Mouse (Mus musculus): ENCODE data around the gene Gmppa. TPM values are rescaled to one million over a fixed set of nuclear protein-coding genes. Genes with fewer than 3 reads are reported as not detected.

Gmppa gene
- total and polyA plus RNA-seq, 2 experiments from 2014 or later, result 64.9 to 68.3 TPM

GRCm38 (mm10) chr1:75451900-75452299, 16.2 kb downstream of the Gmppa start:
- no peak overlapping the region for H3K9ac ChIP-seq
- 54% methylated on average over 5 of the region's 5 CpGs for WGBS
- H3K4me1 ChIP-seq (ENCODE audit: insufficient read depth), result peaks cover 15% of the 10 kb centered on the region

DNA sequence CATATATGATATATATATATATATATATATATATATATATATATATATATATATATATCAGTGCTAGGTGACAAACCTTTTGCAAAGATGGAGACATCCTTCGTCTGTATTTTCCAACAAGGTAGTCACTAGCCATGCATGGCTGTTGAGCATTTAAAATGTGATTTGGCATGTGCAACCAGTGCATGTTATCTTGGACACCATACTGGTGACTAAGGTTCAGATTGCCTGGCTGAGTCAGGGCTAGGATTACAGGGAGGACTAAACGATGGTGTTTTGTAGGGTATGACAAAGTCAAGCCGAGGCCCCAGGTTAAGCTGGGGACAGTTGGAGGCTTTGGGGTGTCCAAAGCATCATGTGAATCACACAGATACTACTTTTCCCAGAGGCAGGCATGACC, 19.7 kb downstream of the Gmppa start:
- Histone ChIP-seq H3K36me3 (ENCODE audit: insufficient read depth) (no peaks in the 10 kb centered on the region), H3K27ac (ENCODE audit: low read depth, low read length) (no peak overlapping the region), H3K4me2 (ENCODE audit: low read depth) (no peak overlapping the region), H3K9me3 (ENCODE audit: low read length) (no peaks in the 10 kb centered on the region), H3K4me3 (ENCODE audit: low read depth, low read length) (no peak overlapping the region), H3K4me1 (ENCODE audit: insufficient read depth) (peaks cover 8% of the 10 kb centered on the region), H3K27me3 (ENCODE audit: insufficient read depth, low read length) (peaks cover 22% of the 10 kb centered on the region), H3K9ac (no peak overlapping the region)
- no peak for TF ChIP-seq CTCF (IDR thresholded peaks at IDR 0.05; ENCODE audit: low read depth)
- DNase-seq (no peak), ATAC-seq (no peak)
- 73% methylated on average over 3 of the region's 3 CpGs for WGBS

More at GRCm38 (mm10) chr1:75451900-75452299, 16.2 kb downstream of the Gmppa start:
- no peak for TF ChIP-seq CTCF (IDR thresholded peaks at IDR 0.05; ENCODE audit: low read depth)
- ATAC-seq (no peak), DNase-seq (no peak)
- Histone ChIP-seq H3K4me2 (ENCODE audit: low read depth) (no peak overlapping the region), H3K9me3 (ENCODE audit: low read length) (no peaks in the 10 kb centered on the region), H3K27me3 (ENCODE audit: insufficient read depth, low read length) (peaks cover 40% of the 10 kb centered on the region), H3K36me3 (ENCODE audit: insufficient read depth) (no peaks in the 10 kb centered on the region), H3K27ac (ENCODE audit: low read depth, low read length) (no peak overlapping the region), H3K4me3 (ENCODE audit: low read depth, low read length) (no peak overlapping the region)

DNA sequence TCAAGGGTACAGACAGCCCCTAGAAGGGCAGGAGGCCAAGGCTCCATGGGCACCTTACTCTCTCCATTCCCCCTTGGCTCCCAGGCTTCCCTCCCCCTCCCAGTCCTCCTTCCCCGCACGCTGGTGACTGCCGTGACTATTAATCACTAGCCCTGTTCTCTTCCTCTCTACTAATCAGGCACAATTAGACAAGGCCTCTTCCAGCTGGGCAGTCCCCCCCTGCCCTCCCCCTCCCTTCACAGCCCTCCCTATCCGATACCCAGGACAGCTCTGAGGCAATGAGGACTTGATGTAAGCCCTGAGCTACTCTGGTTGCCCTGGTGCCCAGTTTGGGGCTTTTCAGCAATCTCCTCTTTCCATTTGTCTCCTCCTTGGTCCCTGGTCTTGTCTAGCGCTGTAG, 20.2 kb downstream of the Gmppa start:
- H3K36me3 ChIP-seq (ENCODE audit: insufficient read depth), result no peaks in the 10 kb centered on the region
- ATAC-seq, result peak; percentile 40; the same call in 1 of the 2 replicates
- no peak overlapping the region for H3K9ac ChIP-seq
- H3K4me1 ChIP-seq (ENCODE audit: insufficient read depth), result peaks cover 3% of the 10 kb centered on the region
- DNase-seq, result no peak
- H3K27me3 ChIP-seq (ENCODE audit: insufficient read depth, low read length), result peaks cover 19% of the 10 kb centered on the region
- WGBS, result 18% methylated on average over 5 of the region's 5 CpGs
- H3K4me2 ChIP-seq (ENCODE audit: low read depth), result no peak overlapping the region
- H3K27ac ChIP-seq (ENCODE audit: low read depth, low read length), result no peak overlapping the region
- no peak for TF ChIP-seq CTCF (IDR thresholded peaks at IDR 0.05; ENCODE audit: low read depth)
- H3K9me3 ChIP-seq (ENCODE audit: low read length), result no peaks in the 10 kb centered on the region
- no peak overlapping the region for H3K4me3 ChIP-seq (ENCODE audit: low read depth, low read length)

DNA sequence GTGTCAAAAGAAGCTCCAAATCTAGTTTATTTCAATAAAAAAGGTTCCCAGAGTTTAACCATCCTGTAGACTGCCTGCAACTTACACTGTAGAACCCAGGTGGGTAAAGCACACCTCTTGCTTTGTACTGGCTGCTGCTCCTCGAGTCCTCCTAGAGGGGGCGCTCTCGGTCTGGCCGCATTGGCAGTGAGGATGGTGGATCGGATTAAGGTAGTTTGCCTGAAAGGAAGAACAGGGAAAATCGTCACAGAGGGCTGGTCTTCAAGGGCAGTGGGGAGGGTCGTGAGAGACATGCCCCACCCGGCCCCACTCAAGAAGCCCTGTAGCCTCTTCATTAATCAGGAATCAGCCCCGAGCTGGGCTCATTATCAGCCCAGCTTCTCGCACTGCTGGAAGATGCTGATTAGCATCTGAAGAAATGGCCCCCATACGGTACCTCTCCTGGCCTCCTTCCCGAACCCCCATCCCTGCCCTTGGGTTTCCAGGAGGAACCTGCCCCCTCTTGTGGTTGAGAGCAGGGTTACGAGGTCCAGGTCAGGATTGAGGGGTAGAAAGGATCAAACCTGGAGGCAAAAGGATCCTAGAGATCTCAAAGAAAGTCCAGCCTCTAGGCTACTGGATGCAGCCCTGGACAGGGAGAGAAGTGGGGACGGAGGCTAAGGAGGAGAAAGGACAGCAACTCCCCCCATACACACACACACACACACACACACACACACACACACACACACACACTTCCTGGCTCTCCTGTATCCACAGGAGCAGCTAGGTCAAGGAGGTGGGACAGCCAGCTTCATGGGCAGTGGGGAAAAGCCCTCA, 21.2 kb downstream of the Gmppa start:
- Histone ChIP-seq H3K9ac (no peak overlapping the region), H3K27ac (ENCODE audit: low read depth, low read length) (no peak overlapping the region), H3K36me3 (ENCODE audit: insufficient read depth) (no peaks in the 10 kb centered on the region), H3K4me2 (ENCODE audit: low read depth) (no peak overlapping the region), H3K9me3 (ENCODE audit: low read length) (no peaks in the 10 kb centered on the region), H3K27me3 (ENCODE audit: insufficient read depth, low read length) (peaks cover 16% of the 10 kb centered on the region), H3K4me1 (ENCODE audit: insufficient read depth) (peaks cover 3% of the 10 kb centered on the region), H3K4me3 (ENCODE audit: low read depth, low read length) (no peak overlapping the region)
- ATAC-seq (no peak), DNase-seq (no peak)
- peak; percentile 56 for TF ChIP-seq CTCF (IDR thresholded peaks at IDR 0.05; ENCODE audit: low read depth)
- 5% methylated on average over 14 of the region's 14 CpGs for WGBS

DNA sequence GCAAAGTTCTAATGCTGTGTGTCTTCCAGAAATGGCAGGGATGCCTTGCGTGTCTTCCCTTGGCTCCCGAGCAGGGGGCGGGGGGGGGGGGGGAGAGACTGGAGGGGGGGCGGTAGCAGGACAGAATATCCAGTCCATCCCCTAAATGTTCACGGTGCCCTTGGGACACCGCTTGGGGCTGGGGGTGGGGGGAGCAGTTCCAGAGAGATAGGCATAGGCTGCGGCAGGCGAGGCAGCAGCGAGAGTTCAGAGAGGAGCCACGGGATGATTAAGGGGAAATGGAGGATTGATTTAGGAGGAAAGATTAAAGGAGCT, 21.9 kb downstream of the Gmppa start:
- WGBS, result 8% methylated on average over 8 of the region's 10 CpGs
- H3K36me3 ChIP-seq (ENCODE audit: insufficient read depth), result no peaks in the 10 kb centered on the region
- TF ChIP-seq CTCF (IDR thresholded peaks at IDR 0.05; ENCODE audit: low read depth), result no peak
- no peak for DNase-seq
- no peak overlapping the region for H3K4me3 ChIP-seq (ENCODE audit: low read depth, low read length)
- H3K9ac ChIP-seq, result no peak overlapping the region
- no peak overlapping the region for H3K27ac ChIP-seq (ENCODE audit: low read depth, low read length)
- no peaks in the 10 kb centered on the region for H3K9me3 ChIP-seq (ENCODE audit: low read length)
- ATAC-seq, result no peak
- H3K4me2 ChIP-seq (ENCODE audit: low read depth), result no peak overlapping the region
- peaks cover 16% of the 10 kb centered on the region for H3K27me3 ChIP-seq (ENCODE audit: insufficient read depth, low read length)
- peaks cover 3% of the 10 kb centered on the region for H3K4me1 ChIP-seq (ENCODE audit: insufficient read depth)

GRCm38 (mm10) chr1:75458025-75458788, 22.5 kb downstream of the Gmppa start:
- H3K27ac ChIP-seq (ENCODE audit: low read depth, low read length), result no peak overlapping the region

More at GRCm38 (mm10) chr1:75458025-75458788, 22.5 kb downstream of the Gmppa start:
- Histone ChIP-seq H3K9ac (peak overlapping the region; percentile 18; the same call in 1 of the 2 replicates), H3K4me1 (ENCODE audit: insufficient read depth) (peaks cover 3% of the 10 kb centered on the region), H3K36me3 (ENCODE audit: insufficient read depth) (no peaks in the 10 kb centered on the region), H3K27me3 (ENCODE audit: insufficient read depth, low read length) (peaks cover 16% of the 10 kb centered on the region), H3K9me3 (ENCODE audit: low read length) (no peaks in the 10 kb centered on the region), H3K4me2 (ENCODE audit: low read depth) (peak overlapping the region; percentile 47), H3K4me3 (ENCODE audit: low read depth, low read length) (peak overlapping the region; percentile 27)
- no peak for TF ChIP-seq CTCF (IDR thresholded peaks at IDR 0.05; ENCODE audit: low read depth)
- DNase-seq (no peak), ATAC-seq (peak; percentile 26)
- WGBS, result 8% methylated on average over 42 of the region's 42 CpGs
